Mouse (Mus musculus) heart, postnatal 36 days (tissue): Measurements from ENCODE around the gene Myod1. TPM values are rescaled to one million over a fixed set of nuclear protein-coding genes. Genes with fewer than 3 reads are reported as not detected.
A peak's percentile ranks its signal among the peaks of the same experiment; 100 is the strongest.

ENCODE experiments used
- DNase-seq, 2 experiments: peaks; one replicate each; pipeline ENCODE4 v3.0.0; 2021 to 2022
- intact Hi-C: fragments of 180-260 bp; cut with DNase I; formaldehyde crosslinking; loops from one replicate; pipeline ENCODE4 v1.15.1; 2025
- total RNA-seq, 2 experiments: library from RNA; stranded (reverse); gene quantifications; 2 replicates each; pipeline ENCODE4 v1.2.3; 2021

The Myod1 gene
- total RNA-seq, 2 experiments from 2014 or later, result not detected

- intact Hi-C loops, result loop anchor here (5.0 to 10.0 kb wide), 2 partner anchors 145 to 323 kb away; partner anchors contain the start of gene Saal1
- no peak for DNase-seq
Measured at GRCm38 (mm10) chr7:46389456-46390085, 13.3 kb downstream of the Myod1 start.

DNA sequence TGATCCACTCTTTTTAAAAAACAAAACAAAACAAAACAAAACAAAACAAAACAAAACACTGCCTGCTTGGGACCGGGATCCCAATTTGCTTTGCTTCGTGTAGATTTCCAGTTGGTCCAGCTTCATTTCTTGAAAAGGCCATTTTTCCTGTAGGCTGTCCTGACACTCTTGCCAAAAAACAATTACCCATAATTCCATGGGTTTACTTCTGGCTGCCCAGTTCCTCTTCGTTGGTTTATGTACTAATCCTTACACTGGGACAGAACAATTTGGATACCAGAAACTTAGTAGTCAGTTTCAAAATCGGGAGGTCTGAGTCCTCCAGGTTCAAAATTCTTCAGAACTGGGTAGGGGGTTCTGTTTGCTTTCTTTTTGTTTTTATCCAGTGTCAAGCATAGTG lies 14.0 kb downstream of the Myod1 start:
- no peak for DNase-seq
- intact Hi-C loops, result loop anchor here (5.0 to 10.0 kb wide), 2 partner anchors 145 to 322 kb away; partner anchors contain the start of gene Saal1

- DNase-seq, result no peak
- intact Hi-C loops, result loop anchor here (5.0 to 10.0 kb wide), 2 partner anchors 143 to 321 kb away; partner anchors contain the start of gene Saal1
Measured at GRCm38 (mm10) chr7:46391701-46392100, 15.4 kb downstream of the Myod1 start.

GRCm38 (mm10) chr7:46393116-46393515 lies 16.8 kb downstream of the Myod1 start:
- DNase-seq, result peak; percentile 72 to 77
- intact Hi-C loops, result loop anchor here (1.0 to 10.0 kb wide), 4 partner anchors 142 to 319 kb away; partner anchors contain the start of gene Saal1

GRCm38 (mm10) chr7:46393718-46394511 lies 17.6 kb downstream of the Myod1 start:
- DNase-seq, result no peak
- intact Hi-C loops, result loop anchor here (1.0 to 10.0 kb wide), 4 partner anchors 141 to 318 kb away; partner anchors contain the start of gene Saal1

DNA sequence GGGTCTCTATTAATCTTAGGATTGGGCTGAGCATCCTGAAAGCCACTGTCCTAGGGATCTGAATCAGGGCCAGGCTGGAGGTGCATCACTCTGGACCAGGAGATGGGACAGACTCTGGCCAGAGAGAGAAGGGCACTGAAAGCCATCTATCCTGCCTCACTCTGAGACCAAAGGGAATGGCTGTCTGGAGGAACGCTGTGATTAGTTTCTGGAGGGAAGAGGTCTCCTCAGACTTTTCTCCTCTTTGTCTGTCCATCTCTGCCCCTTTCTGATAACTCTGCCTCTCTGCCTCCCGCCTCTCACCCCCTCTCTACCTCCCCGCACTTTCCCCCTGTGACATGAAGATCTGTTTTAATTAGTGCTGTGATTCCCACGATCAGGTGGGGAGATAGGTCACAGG lies 18.7 kb downstream of the Myod1 start:
- no peak for DNase-seq
- intact Hi-C loops, result loop anchor here (5.0 to 10.0 kb wide), 2 partner anchors 140 to 317 kb away; partner anchors contain the start of gene Saal1

DNA sequence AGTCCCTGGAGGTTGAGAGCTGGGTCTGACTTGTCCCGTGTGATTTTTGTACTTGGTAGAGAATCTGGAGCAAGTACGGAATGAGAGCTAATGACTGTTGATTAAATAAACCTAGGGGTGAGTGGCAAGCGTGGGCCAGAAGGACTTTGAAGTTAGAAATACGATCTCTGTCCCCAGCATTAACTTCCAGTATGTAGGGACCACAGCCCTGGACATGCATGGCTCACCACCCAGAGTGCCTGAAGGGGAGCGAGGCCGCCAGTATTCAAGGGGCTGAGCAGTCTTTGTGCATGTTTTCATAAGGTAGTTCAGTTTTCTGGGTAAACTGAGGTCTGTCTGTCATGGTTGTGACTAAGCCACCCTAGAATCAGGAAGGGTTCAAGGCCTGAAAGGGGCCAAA lies 19.3 kb downstream of the Myod1 start:
- no peak for DNase-seq
- intact Hi-C loops, result loop anchor here (10.0 kb wide), 1 partner anchor 139 kb away; no protein-coding TSS in a partner anchor

DNA sequence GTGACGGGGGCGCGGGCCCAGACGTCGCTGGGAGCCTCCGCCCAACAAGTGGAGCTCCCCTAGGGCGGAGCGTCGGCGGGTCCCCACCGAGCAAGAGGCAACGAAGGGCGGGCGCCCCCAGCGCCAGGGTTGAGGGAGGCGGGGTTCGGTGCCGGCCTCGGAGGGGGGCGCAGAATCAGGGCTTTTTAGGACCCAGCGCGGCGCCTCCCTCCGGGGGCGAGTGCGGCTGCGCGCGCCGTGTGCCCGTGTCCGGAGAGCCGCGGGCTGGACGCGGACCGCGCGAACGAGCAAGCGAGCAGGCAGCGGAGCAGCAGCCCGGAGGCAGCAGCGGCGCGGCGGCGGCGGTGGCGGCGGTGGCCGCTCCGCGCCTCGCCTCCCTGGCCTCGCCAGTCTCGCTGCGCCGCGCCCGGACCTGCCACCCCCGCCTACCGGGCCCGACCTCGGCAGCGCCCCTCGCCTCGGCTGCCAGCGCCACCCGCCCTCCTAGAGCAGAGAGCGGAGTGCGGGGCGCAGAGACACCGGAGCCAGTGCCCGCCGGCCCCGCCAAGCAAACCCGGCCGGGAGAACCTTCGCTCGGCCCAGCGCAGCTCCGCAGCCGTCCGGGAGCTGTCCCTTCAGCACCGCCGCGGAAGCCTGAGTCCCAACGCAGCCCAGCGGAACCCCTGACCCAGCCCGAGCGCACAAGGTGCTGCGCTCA lies 20.1 kb downstream of the Myod1 start, which contains the start of gene Kcnc1:
Kcnc1 (plus strand) TSS at position 267 of the 697 bp plus-strand sequence.
- peak; percentile 72 to 74 for DNase-seq
- intact Hi-C loops, result loop anchor here (10.0 kb wide), 1 partner anchor 138 kb away; no protein-coding TSS in a partner anchor

DNA sequence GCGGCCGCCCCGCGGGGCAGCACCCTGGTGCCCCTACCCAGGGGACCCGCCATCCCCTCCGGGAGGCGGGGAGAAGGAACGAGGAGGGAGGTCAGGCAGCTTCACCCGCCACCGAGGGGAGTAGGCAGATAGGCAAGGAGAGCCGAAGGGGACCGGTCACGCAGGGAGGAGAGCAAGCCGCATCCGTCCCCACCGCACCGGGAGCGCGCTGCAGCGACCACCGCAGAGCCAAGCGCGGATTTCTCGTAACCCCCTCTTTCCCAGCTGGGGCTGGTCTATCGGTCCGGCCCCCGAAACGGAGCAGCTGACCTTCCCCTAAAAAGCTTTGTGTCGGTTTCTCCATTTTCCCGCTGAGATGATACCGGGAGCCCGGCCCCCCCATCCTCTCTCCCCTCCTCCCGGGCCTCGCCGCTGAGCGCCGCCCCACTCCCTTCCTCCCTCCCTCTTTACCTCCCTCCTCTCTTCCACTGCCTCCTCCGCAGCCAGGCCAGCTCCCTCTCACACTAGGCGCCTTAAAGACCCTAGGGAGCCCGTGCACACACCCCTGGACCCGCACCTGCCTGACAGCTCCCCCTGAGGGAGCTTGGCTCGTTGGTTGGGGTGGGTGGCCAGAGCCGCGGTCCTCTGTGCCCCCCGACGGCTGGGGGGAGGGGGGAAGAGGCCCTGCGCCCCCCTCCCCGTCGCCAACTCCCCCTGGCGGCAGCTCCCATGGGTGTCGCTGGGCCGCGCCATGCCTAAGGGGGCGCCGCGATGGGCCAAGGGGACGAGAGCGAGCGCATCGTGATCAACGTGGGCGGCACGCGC lies 20.9 kb downstream of the Myod1 start:
- DNase-seq, result no peak
- intact Hi-C loops, result loop anchor here (10.0 kb wide), 1 partner anchor 138 kb away; no protein-coding TSS in a partner anchor

DNA sequence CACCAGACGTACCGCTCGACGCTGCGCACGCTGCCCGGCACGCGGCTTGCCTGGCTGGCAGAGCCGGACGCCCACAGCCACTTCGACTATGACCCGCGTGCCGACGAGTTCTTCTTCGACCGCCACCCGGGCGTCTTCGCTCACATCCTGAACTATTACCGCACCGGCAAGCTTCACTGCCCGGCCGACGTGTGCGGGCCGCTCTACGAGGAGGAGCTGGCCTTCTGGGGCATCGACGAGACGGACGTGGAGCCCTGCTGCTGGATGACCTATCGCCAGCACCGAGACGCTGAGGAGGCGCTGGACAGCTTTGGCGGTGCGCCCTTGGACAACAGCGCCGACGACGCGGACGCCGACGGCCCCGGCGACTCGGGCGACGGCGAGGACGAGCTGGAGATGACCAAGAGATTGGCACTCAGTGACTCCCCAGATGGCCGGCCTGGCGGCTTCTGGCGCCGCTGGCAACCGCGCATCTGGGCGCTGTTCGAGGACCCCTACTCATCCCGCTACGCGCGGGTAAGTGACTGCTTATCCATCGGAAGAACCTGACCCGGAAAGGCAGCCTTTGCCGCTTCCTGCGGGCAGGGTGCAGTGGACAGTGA lies 21.6 kb downstream of the Myod1 start:
- DNase-seq, result no peak
- intact Hi-C loops, result loop anchor here (10.0 kb wide), 1 partner anchor 137 kb away; no protein-coding TSS in a partner anchor

GRCm38 (mm10) chr7:46398612-46399011 lies 22.3 kb downstream of the Myod1 start:
- DNase-seq, result no peak
- intact Hi-C loops, result loop anchor here (10.0 kb wide), 1 partner anchor 136 kb away; no protein-coding TSS in a partner anchor

GRCm38 (mm10) chr7:46399676-46400075 lies 23.4 kb downstream of the Myod1 start:
- no peak for DNase-seq
- intact Hi-C loops, result loop anchor here (10.0 kb wide), 1 partner anchor 135 kb away; no protein-coding TSS in a partner anchor

DNA sequence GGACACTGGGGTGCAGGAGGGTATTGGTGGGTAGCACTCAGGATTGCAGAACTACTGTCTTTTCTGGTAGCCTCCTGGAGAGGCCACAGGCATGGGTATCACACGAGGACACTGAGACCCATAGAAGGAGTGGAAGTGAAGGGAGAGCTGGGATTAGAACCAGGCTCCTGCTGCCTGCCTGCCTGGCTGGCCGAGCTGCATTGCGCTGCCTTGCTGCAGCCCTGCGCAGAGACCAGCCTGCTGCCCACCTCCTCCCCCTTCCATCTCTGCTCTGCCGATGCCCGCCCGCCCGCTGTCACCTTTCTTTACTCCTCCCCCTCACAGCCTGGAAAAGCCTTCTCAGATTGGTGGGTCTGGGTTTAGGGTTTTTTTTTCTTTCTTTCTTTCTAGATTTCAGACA lies 24.1 kb downstream of the Myod1 start:
- no peak for DNase-seq
- intact Hi-C loops, result no loop called here

- no peak for DNase-seq
- intact Hi-C loops, result no loop called here
Measured at GRCm38 (mm10) chr7:46401371-46402180, 25.3 kb downstream of the Myod1 start.

GRCm38 (mm10) chr7:46403616-46404485 lies 27.6 kb downstream of the Myod1 start:
- DNase-seq, result no peak
- intact Hi-C loops, result no loop called here

- DNase-seq, result no peak
- intact Hi-C loops, result no loop called here
Measured at GRCm38 (mm10) chr7:46404756-46405155, 28.5 kb downstream of the Myod1 start.

DNA sequence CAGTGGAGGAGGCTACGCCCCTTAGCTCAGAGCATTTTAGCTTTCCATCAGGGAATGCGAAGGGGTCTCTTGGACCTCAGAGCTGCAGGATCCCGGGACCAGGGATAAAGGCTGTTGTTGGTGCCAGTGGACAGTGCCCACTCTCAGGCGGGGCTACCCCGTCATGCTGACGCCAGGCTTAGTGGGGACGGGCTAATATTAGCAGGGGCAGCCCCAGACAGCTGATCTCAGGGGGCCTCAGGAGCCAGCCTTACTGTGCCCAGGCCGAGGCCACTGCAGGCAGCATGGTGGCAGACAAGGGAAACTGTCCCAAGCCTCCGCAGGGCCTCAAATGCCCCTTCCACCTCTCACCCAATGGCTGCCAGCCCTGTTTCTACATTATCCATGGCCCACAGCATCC lies 32.3 kb downstream of the Myod1 start:
- no peak for DNase-seq
- intact Hi-C loops, result no loop called here
